Mouse (Mus musculus) forelimb bud, embryonic 11.5 days (tissue): ENCODE measurements around the gene Bicc1.
"Not testable (repeated sequence)": the region's sequence is repeated elsewhere in the genome, so short reads cannot be mapped to it uniquely, and the experiment has no call there.

Source experiments
- DNase-seq: peaks from one replicate; pipeline ENCODE4 v3.0.0-alpha.2; 2012; ENCODE audit warnings: low read depth, low spot score

Gene Bicc1

DNA sequence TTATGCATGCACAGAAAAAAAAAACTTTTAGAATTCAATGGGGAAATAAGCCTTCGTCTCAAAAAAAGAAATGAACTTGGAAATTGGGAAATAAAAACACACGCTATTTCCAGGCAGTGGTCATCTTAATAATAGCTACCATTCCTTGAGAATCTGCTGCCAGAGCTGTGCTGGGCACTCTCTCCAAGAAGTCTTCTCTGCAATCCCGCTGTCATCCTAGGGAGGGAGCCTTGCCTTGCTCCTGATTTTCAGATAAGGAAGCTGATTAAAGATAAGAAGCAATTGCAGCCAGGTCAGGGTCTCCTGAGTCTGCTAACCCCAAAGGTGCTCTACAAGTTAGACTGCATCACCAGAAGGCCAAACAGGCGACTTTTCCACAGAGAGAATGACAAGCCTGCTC is 161.4 kb downstream of the Bicc1 start:
- DNase-seq: no peak

DNA sequence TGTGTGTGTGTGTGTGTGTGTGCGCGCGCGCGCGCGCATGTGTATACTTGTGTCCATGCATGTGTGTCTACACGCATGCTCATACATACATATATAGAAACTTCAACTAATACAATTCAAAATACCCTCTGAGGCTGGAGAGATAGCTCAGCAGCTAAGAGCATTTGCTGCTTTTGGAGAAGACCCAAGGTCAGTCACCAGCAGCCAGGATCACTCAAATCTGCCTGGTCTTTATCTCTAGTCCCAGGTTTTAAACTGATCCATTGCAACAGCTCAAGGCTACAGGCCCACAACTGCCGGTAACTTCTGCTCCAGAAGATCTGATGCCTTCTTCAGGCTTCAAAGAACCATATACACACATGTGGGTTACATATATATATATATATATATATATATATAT is 163.4 kb downstream of the Bicc1 start:
- DNase-seq: no peak

- DNase-seq: no peak
These were observed 165.4 kb downstream of the Bicc1 start for GRCm38 (mm10) chr10:70994135-70994497.

- no peak for DNase-seq
These were observed 165.9 kb downstream of the Bicc1 start for GRCm38 (mm10) chr10:70993497-70994134.

GRCm38 (mm10) chr10:70987396-70987795 is 172.1 kb downstream of the Bicc1 start:
- no peak for DNase-seq

GRCm38 (mm10) chr10:70983036-70983670 is 176.3 kb downstream of the Bicc1 start:
- DNase-seq: no peak

- no peak for DNase-seq
These were observed 177.3 kb downstream of the Bicc1 start for GRCm38 (mm10) chr10:70982156-70982555.

GRCm38 (mm10) chr10:70979657-70980056 is 179.8 kb downstream of the Bicc1 start:
- DNase-seq: no peak

- no peak for DNase-seq
These were observed 182.4 kb downstream of the Bicc1 start for GRCm38 (mm10) chr10:70977141-70977540.

DNA sequence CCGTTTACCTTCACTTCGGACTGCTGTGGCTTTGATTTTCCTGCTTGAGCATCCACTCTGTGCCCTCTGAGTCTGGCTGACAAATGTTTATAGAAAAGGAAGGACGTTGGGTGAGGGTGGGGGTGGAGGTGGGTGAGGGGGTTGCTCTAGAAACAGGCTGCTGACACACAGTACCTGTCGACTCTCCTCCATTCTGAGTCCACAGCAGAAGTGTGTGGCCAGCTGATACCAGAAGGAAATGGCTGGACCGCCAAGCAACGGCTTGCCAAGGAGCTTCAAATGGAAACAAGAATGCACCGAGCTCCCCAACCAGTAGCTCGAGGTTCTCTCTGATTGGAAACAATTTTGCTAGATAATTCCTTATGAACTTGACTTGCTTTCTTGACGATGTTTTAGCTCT is 182.9 kb downstream of the Bicc1 start:
- no peak for DNase-seq

GRCm38 (mm10) chr10:70971156-70971555 is 188.3 kb downstream of the Bicc1 start:
- DNase-seq: no peak

DNA sequence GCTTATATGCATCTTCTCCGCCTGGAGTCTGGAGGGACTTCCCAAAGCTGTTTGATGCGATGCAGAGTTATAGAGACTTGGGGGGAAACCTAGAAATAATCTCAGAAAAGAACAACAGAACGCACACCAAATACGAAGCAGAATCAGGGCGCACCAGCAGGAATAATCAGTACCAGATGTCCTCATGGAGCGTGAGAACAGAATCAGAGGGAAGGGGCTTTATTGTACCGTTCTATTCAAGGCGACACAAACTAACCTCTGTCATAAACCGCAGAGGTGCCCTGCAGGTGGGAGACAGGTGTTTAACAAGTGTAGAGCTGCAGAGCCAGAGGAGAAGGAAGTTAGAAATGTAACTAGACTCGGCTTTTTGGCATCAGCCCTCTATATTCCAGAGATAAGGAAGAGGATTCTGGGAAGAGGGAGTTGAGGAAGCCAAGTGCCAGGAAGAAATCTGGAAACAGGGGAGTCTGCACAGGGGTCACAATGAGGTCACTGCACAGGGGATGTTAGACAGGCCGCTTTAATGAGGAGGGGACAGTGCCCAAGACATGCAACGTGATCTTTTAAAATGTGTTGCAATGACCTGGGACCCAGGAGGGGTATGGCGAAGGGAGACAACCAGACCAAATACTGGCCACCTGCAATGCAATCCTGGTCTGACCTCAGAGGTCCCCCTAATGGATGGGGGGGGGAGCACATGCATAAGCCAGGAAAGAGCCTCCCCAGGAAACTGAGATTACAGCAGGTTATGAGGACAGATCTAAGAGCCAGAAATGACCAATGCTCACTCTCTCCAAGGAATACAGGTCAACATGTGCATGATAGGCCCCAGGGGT is 190.4 kb downstream of the Bicc1 start:
- peak; percentile 58 for DNase-seq

GRCm38 (mm10) chr10:70966642-70967345 is 192.7 kb downstream of the Bicc1 start:
- no peak for DNase-seq

GRCm38 (mm10) chr10:70964706-70965105 is 194.8 kb downstream of the Bicc1 start:
- DNase-seq: no peak

DNA sequence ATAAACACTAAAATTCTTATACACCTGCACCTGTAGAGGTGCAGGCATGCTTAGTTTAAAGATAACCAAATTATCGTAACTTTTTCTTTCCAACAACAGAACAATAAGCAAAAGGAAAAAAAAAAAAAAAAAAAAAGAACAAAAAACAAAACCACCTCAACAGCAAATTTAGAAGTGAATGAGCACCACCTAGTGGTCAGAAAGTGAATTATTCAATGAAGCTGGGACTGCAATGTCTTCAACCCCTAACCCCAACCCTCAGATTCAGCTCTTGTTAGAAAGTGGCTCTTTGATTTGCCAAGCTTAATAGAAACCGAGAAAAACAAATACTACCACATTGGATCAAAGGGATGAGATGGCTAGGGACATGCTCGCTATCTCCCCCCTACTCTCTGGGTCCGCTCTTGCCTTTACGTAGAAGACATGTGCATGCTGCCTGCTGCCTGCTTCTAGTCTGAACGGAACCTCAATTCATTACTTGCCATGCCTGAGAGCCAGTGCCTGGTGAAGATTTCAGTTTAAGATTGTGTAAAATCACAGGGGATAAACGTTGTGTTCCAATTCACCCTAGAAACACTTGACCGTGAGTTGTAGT is 195.8 kb downstream of the Bicc1 start:
- DNase-seq: peak; percentile 82

DNA sequence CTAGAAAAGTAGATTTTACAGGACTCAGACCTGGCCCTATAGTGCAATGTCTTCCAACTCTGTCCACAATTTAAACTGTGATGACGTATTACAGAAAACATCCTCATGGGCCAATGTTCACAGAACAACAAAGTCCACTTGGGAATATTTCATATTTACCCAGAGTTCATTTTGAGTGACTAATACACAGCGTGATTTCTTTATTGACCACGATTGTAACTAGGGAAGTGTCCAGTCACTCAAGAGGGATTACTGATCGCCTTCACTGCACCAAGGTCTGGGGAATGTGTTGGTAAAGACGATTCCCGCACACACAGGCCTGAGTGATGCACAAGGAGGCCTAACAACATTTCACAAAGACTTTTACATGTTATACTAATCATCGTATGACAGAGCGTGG is 197.9 kb downstream of the Bicc1 start:
- no peak for DNase-seq

GRCm38 (mm10) chr10:70960396-70960795 is 199.1 kb downstream of the Bicc1 start:
- not testable (repeated sequence) for DNase-seq

DNA sequence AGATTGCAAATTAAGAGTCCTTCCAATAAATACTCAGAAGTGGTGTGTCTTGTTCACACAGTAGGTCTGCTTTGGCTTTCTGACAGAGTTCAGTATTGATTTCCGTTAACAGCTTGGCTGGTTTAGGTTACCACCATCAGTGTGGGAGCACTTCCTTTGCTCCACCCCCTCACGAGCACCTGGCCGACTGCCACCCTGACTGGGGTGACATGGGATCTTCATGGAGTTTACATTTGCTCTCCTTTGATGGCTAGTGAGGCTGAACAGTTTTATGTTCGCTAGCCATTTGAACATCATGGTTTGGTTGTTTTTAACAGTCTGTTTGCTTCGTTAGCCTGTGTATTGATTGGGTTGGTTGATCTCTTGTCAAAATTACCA is 206.7 kb downstream of the Bicc1 start:
- DNase-seq: no peak

DNA sequence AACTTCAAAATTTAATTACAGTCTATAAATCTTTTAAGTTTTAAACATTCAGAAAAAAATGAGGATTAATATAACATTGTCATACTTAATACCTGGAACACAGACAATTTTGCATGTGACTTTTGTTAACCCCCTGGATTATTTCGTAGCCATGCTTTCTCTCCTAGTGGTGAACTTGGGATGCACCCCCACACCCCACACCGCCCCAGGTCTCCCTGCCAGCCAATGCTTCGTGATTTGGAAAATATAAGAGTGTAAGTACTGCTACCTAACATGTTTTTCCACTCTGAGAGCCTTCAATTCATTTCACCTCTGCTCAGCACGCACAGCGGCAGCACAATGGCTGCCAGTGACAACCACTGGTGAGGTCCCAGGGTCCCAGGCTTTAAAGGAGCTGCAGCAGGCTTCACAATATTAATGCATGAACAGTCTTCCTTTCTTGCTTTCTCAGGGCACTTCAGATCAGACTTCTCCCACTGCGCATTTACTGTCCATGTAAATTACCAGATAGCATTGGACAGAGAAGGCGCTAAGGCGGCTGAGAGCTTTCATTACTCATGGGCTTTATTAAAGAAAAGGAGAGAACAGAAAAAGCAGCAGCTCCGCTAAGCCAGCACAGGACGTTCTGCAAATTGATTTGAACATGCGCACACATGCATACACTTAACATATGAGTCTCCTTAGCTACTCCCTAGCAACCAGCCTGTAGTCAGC is 207.3 kb downstream of the Bicc1 start:
- no peak for DNase-seq

DNA sequence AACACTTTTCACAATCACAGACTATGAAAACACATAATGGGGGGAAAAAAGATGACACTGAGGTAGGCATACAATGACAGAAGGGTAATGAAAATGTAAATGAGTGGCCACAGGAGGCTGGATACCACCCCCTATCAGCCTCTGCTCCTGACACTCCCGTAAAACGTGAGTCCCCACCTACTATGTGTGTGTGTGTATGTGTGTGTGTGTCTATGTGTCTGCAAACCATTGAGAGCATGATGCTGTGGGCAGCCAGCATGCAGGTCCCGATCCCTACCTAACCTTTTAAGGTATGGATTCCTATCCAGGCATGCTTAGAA is 209.4 kb downstream of the Bicc1 start:
- no peak for DNase-seq
